Mouse (Mus musculus) heart, embryonic 14.5 days (tissue): ENCODE data around the gene Cul4b. TPM values are rescaled to one million over a fixed set of nuclear protein-coding genes. Genes with fewer than 3 reads are reported as not detected.

Source experiments
- ATAC-seq: fragments of 200-750 bp; cut with Nextera tagmentation; 2 replicates; pipeline ENCODE4 v1.8.0; 2017; ENCODE audit warnings: low read depth, moderate TSS enrichment; ENCODE audit not compliant: insufficient number of reproducible peaks, insufficient read depth, low FRiP score
- H3K27ac ChIP-seq, 2 experiments: fragments of 200-500 bp in 1 of 2; fragments of 300-500 bp in 1 of 2; sonication (generic) in 1 of 2; replicated peaks in 1 of 2; 2 replicates each; pipeline ENCODE4 v1.5.1; 2012 to 2014; ENCODE audit warnings: low read depth in 2 of 2, low read length in 2 of 2, control low read depth in 1 of 2, mild to moderate bottlenecking in 1 of 2, mixed read lengths in 1 of 2; ENCODE audit not compliant: control insufficient read depth in 1 of 2, insufficient read depth in 1 of 2
- H3K27me3 ChIP-seq: fragments of 300-500 bp; sonication (generic); 2 replicates; pipeline ENCODE4 v1.6.1; 2014; ENCODE audit warnings: mild to moderate bottlenecking, low read length, control low read depth; ENCODE audit not compliant: control insufficient read depth, insufficient read depth
- H3K36me3 ChIP-seq: fragments of 300-500 bp; sonication (generic); 2 replicates; pipeline ENCODE4 v1.6.1; 2014; ENCODE audit warnings: mild to moderate bottlenecking, control low read depth, low read length, mixed read lengths; ENCODE audit not compliant: control insufficient read depth, insufficient read depth
- H3K4me1 ChIP-seq, 2 experiments: fragments of 200-500 bp in 1 of 2; fragments of 300-500 bp in 1 of 2; sonication (generic) in 1 of 2; 2 replicates each; pipeline ENCODE4 v1.6.1; 2012 to 2014; ENCODE audit warnings: low read length in 2 of 2, control low read depth in 1 of 2, mixed read lengths in 1 of 2; ENCODE audit not compliant: control insufficient read depth in 2 of 2, insufficient read depth in 2 of 2
- H3K4me2 ChIP-seq: fragments of 300-500 bp; sonication (generic); 2 replicates; pipeline ENCODE4 v1.6.1; 2014; ENCODE audit warnings: mild to moderate bottlenecking, low read length
- H3K4me3 ChIP-seq, 2 experiments: fragments of 200-500 bp in 1 of 2; fragments of 300-500 bp in 1 of 2; sonication (generic) in 1 of 2; 2 replicates each; pipeline ENCODE4 v1.5.1; 2012 to 2014; ENCODE audit warnings: low read length in 2 of 2, mild to moderate bottlenecking in 2 of 2, control low read depth in 1 of 2, low read depth in 1 of 2, moderate library complexity in 1 of 2; ENCODE audit not compliant: control insufficient read depth in 1 of 2, insufficient read depth in 1 of 2
- H3K9ac ChIP-seq: fragments of 300-500 bp; sonication (generic); 2 replicates; pipeline ENCODE4 v1.6.1; 2014; ENCODE audit warnings: mild to moderate bottlenecking, low read length
- H3K9me3 ChIP-seq: fragments of 300-500 bp; sonication (generic); 2 replicates; pipeline ENCODE4 v1.6.1; 2016; ENCODE audit warnings: low read length, control low read depth; ENCODE audit not compliant: control insufficient read depth
- WGBS: fragments of 180-500 bp; shearing (Covaris S2); extraction: QIAGEN DNeasy Blood & Tissue Kit; methylation state at CpG from one replicate; pipeline ENCODE4 v1.1.7; 2014; 5-methylcytosine and 5-hydroxymethylcytosine counted together
- polyA plus RNA-seq: library from polyadenylated mRNA; unstranded; fragments of >200 nt; fragmentation: Nextera tagmentation; extraction: Ambion mirVana; gene quantifications from 2 replicates; pipeline ENCODE4 v1.2.1, GENCODE M21; 2014

Gene Cul4b
- polyA plus RNA-seq, 1 experiment from 2014 or later = 20.5 TPM

- H3K27me3 ChIP-seq = no peaks in the 10 kb centered on the region
- no peaks in the 10 kb centered on the region for H3K4me1 ChIP-seq
- ATAC-seq = no peak
- 96% methylated on average over 1 of the region's 1 CpGs for WGBS
- H3K4me3 ChIP-seq = no peak overlapping the region
- H3K36me3 ChIP-seq = no peaks in the 10 kb centered on the region
- H3K4me2 ChIP-seq = no peak overlapping the region
- no peak overlapping the region for H3K27ac ChIP-seq
- H3K9me3 ChIP-seq = no peaks in the 10 kb centered on the region
- no peak overlapping the region for H3K9ac ChIP-seq
Measured at GRCm38 (mm10) chrX:38581140-38581539, 5.1 kb upstream of the Cul4b start.

- 61% methylated on average over 6 of the region's 6 CpGs for WGBS
- Histone ChIP-seq H3K27ac (no peak overlapping the region), H3K4me1 (peaks cover 0 to 3% of the 10 kb centered on the region in 2 experiments; a peak in 1 of 4 replicates), H3K27me3 (no peaks in the 10 kb centered on the region), H3K4me2 (no peak overlapping the region), H3K9me3 (no peaks in the 10 kb centered on the region), H3K36me3 (no peaks in the 10 kb centered on the region), H3K4me3 (no peak overlapping the region), H3K9ac (no peak overlapping the region)
- no peak for ATAC-seq
Measured at GRCm38 (mm10) chrX:38566521-38567205, 9.3 kb downstream of the Cul4b start.

- peak overlapping the region; percentile 72 for H3K4me2 ChIP-seq
- H3K36me3 ChIP-seq = peaks cover 9% of the 10 kb centered on the region
- H3K4me1 ChIP-seq = peaks cover 0 to 3% of the 10 kb centered on the region in 2 experiments; a peak in 1 of 4 replicates
- WGBS = 13% methylated on average over 8 of the region's 8 CpGs
- H3K9ac ChIP-seq = peak overlapping the region; percentile 78
- peak overlapping the region; percentile 53 to 54 for H3K4me3 ChIP-seq
- H3K27ac ChIP-seq = peak overlapping the region; percentile 93
- H3K27me3 ChIP-seq = no peaks in the 10 kb centered on the region
- no peaks in the 10 kb centered on the region for H3K9me3 ChIP-seq
- ATAC-seq = no peak
Measured at GRCm38 (mm10) chrX:38565176-38565542, 10.8 kb downstream of the Cul4b start.

GRCm38 (mm10) chrX:38564542-38565175 lies 11.3 kb downstream of the Cul4b start:
- Histone ChIP-seq H3K27me3 (no peaks in the 10 kb centered on the region), H3K4me1 (peaks cover 0 to 3% of the 10 kb centered on the region in 2 experiments; a peak in 1 of 4 replicates), H3K27ac (peak overlapping the region; percentile 92 to 93), H3K9ac (peak overlapping the region; percentile 78), H3K4me2 (peak overlapping the region; percentile 72), H3K4me3 (peak overlapping the region; percentile 54 to 61), H3K9me3 (no peaks in the 10 kb centered on the region), H3K36me3 (peaks cover 12% of the 10 kb centered on the region)
- WGBS = 13% methylated on average over 37 of the region's 52 CpGs
- ATAC-seq = peak; percentile 90

GRCm38 (mm10) chrX:38563941-38564541 lies 12.0 kb downstream of the Cul4b start:
- Histone ChIP-seq H3K36me3 (peaks cover 18% of the 10 kb centered on the region), H3K27me3 (no peaks in the 10 kb centered on the region), H3K9ac (peak overlapping the region; percentile 78), H3K27ac (peak overlapping the region; percentile 92 to 93), H3K9me3 (no peaks in the 10 kb centered on the region), H3K4me2 (peak overlapping the region; percentile 72), H3K4me3 (peak overlapping the region; percentile 54 to 61), H3K4me1 (peaks cover 0 to 3% of the 10 kb centered on the region in 2 experiments; a peak in 1 of 4 replicates)
- no peak; the same call in 1 of the 2 replicates for ATAC-seq
- 20% methylated on average over 13 of the region's 19 CpGs for WGBS

GRCm38 (mm10) chrX:38553255-38553654 lies 22.7 kb downstream of the Cul4b start:
- ATAC-seq = no peak
- H3K9ac ChIP-seq = no peak overlapping the region

GRCm38 (mm10) chrX:38514556-38514955 lies 61.4 kb downstream of the Cul4b start:
- H3K36me3 ChIP-seq = no peaks in the 10 kb centered on the region
- no peaks in the 10 kb centered on the region for H3K9me3 ChIP-seq
- no peaks in the 10 kb centered on the region for H3K4me1 ChIP-seq
- no peak overlapping the region for H3K4me2 ChIP-seq
- WGBS = 4% methylated on average over 7 of the region's 7 CpGs
- H3K27ac ChIP-seq = no peak overlapping the region
- H3K4me3 ChIP-seq = no peak overlapping the region
- no peaks in the 10 kb centered on the region for H3K27me3 ChIP-seq
- ATAC-seq = no peak
- H3K9ac ChIP-seq = no peak overlapping the region

More at GRCm38 (mm10) chrX:38553255-38553654, 22.7 kb downstream of the Cul4b start:
- Histone ChIP-seq H3K9me3 (no peaks in the 10 kb centered on the region), H3K27ac (no peak overlapping the region), H3K36me3 (peaks cover 39% of the 10 kb centered on the region), H3K4me2 (no peak overlapping the region), H3K27me3 (no peaks in the 10 kb centered on the region), H3K4me3 (no peak overlapping the region), H3K4me1 (no peaks in the 10 kb centered on the region)
